Mouse (Mus musculus) ovary, postnatal 14 days (tissue): ENCODE measurements at regions not wholly inside any gene's neighbourhood (a gene's known extent, or its start where the extent isn't known, plus 50 kb on each side); places are given as distances from the start of the nearest gene placed in this dataset.

Source experiments
- DNase-seq: peaks from one replicate; pipeline ENCODE4 v3.0.0; 2022; ENCODE audit warnings: low spot score

GRCm38 (mm10) chr1:184605666-184606065 is 126.8 kb downstream of the Hlx start:
- no peak for DNase-seq

DNA sequence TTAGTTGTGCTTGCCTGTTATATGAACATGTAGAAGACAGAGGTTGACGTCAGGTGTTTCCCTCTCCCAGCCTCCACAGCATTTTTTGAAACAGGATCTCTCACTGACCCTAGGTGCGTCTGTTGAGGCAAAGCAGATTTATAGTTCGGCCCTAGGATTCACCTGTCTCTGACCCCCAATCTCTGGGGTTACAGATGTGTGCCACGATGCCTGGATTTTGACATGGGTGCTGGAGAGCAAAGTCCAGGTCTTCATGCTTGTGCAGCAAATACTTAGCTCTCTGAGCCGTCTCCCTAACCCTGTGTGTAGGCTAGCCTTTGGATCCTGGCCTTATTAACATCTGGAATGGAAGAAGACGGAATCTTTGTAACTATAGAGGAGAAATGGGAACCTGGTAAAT is 129.3 kb downstream of the Hlx start:
- no peak for DNase-seq

DNA sequence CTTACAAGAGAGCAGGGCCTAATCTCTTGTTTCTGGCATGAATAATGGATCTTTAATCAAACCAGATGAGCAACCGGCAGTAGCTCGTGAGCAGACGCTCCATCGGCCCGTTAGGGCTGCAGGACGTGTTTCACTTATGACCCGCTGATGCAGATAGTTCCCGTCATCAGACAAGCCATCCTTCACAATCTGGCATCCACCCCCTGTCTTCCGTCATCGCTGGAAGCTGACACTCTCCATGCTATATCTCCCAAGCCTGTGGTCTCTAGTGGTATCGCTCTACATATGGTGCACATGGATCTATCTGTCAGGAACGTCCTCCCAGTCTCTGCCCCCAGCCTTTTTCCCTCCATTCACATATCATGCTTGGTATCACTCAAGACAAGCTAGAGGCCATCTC is 137.0 kb downstream of the Hlx start:
- DNase-seq: no peak

DNA sequence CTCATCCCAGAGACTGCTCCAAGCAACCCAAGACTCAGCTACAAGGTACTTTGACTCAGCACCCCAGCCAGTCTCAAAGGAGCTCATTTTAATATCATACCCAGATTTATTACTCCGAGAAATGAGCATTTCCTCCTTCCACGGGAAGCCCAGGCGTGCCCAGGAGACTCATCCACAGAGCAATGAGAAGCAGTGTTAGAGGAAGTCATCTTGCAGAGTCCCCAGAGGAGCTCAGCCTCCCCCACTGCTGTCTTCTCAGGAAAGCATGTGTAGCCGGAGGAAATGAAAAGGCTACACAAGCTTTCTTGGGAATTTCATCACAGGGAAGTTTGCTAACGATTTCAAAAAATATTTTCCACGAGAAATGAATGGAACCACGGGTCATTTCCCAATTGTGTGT is 141.8 kb downstream of the Hlx start:
- no peak for DNase-seq

- DNase-seq: no peak
These were observed 143.1 kb downstream of the Hlx start for GRCm38 (mm10) chr1:184589277-184589676.

- no peak for DNase-seq
These were observed 147.9 kb downstream of the Hlx start for GRCm38 (mm10) chr1:184584505-184584874.

DNA sequence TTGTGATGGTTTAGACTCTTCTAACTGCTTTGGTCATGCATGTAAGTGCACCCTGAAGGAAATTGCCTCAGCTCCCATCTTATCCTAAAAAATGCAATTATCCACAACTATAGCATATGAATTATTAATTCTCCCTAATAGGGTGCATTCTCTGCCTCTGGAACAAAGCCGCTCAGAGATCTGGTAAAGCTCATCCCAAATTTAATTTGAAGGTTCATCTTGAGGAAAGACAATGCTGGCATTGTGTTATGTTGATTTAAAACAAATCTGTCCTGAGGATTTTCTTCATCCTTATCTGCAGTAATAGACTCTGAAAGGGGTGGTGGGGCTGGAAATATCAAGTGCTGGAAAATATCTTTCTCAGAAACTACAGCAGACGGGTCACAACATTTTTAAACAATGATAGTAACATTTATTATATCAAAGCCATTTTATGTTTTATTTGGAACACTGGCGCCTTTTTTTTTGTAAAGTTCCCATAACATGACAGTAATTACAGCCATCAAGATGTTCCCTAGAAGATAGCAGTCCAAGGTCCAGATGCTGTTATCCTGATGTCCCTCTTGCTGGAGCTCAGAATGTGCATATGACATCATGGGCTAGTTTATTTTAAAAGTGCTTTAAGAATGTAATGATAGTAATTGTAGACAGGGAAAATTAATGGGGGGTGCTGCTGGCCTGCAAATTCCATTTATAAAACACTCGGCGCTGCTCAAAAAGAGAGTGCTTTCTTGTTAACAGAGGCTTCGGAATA is 148.5 kb downstream of the Hlx start:
- DNase-seq: no peak

DNA sequence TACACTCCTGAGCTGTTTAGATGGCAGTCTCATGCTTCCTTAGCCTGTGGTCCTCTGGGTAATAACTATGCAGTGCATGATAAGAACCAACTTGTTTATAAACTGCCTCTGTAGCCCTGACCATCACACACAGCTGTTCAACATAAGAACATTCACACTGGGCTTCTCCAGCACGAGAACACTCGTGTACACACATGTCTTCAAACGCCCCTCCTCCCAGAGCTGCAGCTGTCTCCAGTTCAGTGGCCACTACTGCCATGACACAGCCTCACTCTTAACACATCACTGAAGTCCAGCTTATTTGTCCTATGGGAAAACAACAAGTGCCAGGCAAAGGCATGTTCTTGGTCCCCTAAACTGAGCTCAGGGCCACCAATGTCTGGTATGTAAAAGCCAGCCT is 152.9 kb downstream of the Hlx start:
- no peak for DNase-seq

DNA sequence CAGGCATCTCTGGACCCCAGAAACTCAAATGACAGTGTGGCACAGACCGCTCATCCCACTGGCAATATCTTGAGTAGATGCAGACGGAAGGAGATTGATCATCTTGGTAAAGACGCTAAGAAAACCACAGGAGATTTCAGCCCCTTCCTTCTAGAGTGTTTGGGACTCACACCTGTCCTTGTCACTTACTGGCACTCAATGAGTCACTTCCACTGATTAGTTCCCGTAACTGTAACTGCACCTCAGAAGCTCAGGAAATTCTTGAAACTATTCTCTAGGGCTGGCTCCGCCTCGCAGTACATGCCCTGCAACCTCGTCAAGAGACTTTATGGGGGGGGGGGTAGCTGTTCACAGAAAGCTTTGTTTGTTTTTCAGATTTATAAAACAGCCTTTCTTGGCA is 155.9 kb downstream of the Hlx start:
- DNase-seq: no peak

GRCm38 (mm10) chr1:184573325-184573724 is 159.1 kb downstream of the Hlx start:
- DNase-seq: no peak

DNA sequence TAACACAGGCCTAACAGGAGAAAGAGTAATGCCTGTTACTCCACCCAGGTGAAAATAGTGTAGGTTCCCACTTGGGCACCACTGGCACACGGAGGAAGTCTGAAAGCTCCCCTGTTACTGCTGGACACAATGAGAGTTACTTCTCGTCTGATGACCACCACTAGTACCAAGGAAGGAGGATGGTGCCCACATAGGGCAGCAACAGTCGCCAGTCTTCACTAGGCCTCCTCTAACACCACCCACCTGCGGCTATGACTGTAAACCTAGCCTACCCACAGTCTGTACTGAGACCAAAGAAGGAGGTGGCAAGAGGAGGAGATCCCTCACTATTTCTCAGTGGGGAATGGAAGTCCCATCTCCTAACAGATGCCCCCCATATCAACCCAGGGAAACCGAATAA is 161.7 kb downstream of the Hlx start:
- no peak for DNase-seq

- no peak for DNase-seq
These were observed 169.5 kb downstream of the Hlx start for GRCm38 (mm10) chr1:184562926-184563325.

- no peak for DNase-seq
These were observed 170.2 kb downstream of the Hlx start for GRCm38 (mm10) chr1:184562239-184562638.

DNA sequence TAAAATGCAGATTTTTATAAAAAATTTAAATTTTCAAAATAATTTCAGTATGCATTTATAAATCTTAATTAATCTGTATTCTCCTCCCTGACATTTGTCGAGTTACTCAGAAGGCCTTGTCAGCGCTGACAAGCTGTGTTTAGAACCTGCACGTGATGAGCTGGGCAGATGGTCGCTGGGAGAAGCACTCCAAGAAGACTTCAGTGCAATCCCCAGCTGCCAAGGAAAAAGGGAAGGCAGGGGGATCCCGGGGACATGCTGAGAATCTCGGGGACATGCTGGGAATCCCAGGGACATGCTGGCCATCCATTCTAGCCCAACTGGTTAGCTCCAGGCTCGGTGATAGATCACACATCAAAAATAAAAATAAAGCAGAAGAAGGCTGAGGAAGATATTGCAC is 172.9 kb downstream of the Hlx start:
- DNase-seq: no peak

DNA sequence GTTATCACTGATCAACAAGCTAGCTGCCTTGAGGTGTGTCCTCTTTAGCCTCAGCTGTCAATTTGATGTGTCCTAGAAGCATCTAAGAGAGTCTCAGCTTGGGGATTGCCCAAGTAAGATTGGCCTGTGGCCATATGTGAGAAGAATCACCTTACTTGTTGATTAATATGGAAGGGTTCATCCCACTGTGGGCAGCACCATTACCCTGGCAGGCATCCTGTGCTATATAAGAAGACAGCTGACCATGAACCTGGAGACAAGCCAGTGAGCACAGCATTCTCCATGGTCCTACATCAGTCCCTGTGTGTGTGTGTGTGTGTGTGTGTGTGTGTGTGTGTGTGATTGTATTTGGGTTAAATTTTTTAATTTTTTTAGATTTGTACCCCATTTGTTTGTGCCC is 178.6 kb downstream of the Hlx start:
- DNase-seq: no peak

- DNase-seq: no peak
These were observed 181.9 kb downstream of the Hlx start for GRCm38 (mm10) chr1:184550491-184550890.

GRCm38 (mm10) chr1:184547650-184548235 is 184.7 kb downstream of the Hlx start:
- no peak for DNase-seq

DNA sequence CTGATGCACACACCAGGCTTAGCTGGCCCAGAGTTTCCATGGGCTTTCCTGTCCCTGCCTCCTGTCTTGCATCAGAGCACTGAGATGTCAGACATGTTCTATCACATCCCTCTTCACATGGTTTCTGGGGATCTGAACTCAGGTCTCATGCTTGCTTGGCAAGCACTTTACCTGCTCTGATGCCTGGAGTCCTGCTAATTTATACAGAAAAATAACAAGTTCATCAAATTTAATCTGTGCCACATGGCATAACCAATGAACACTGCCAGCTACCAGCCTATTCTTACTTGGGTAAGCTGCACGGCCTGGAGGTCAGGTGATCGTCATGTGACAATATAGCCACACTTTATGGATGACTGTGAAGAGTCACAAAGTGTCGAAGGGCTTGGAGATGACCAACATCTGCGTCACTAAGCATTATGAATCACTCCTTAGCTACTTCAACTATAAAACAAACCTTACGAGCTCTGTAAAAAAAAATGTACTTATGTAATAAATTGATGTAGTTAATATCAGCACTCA is 186.2 kb downstream of the Hlx start:
- DNase-seq: no peak

- no peak for DNase-seq
These were observed 187.3 kb downstream of the Hlx start for GRCm38 (mm10) chr1:184545111-184545510.

- no peak for DNase-seq
These were observed 189.9 kb downstream of the Hlx start for GRCm38 (mm10) chr1:184542321-184543115.

GRCm38 (mm10) chr1:184539818-184540217 is 192.6 kb downstream of the Hlx start:
- DNase-seq: no peak

GRCm38 (mm10) chr1:184536311-184537200 is 195.9 kb downstream of the Hlx start:
- DNase-seq: no peak
